Mouse (Mus musculus): ENCODE measurements around the gene Usp20.

The Usp20 gene

GRCm38 (mm10) chr2:30981790-30982513 is at the start of gene Usp20, which contains the start of gene BC005624:
Usp20 (plus strand) TSS chr2:30982279.
BC005624 (minus strand) TSS chr2:30982201.
- peak; percentile 100 for DNase-seq (ENCODE audit: low read depth, low spot score)

GRCm38 (mm10) chr2:30933032-30933431 is 49.0 kb upstream of the Usp20 start:
- no peak for DNase-seq (ENCODE audit: low read depth, low spot score)

GRCm38 (mm10) chr2:30933917-30934450 is 48.1 kb upstream of the Usp20 start:
- peak; percentile 90 for DNase-seq (ENCODE audit: low read depth, low spot score)

- DNase-seq (ENCODE audit: low read depth, low spot score), result peak; percentile 64
Observed at GRCm38 (mm10) chr2:30936808-30937207, 45.3 kb upstream of the Usp20 start.

GRCm38 (mm10) chr2:30937731-30938130 is 44.3 kb upstream of the Usp20 start:
- DNase-seq (ENCODE audit: low read depth, low spot score), result peak; percentile 80

- peak; percentile 98 for DNase-seq (ENCODE audit: low read depth, low spot score)
Observed at GRCm38 (mm10) chr2:30938574-30938991, 43.5 kb upstream of the Usp20 start.

- no peak for DNase-seq (ENCODE audit: low read depth, low spot score)
Observed at GRCm38 (mm10) chr2:30941586-30941985, 40.5 kb upstream of the Usp20 start.

- peak; percentile 50 for DNase-seq (ENCODE audit: low read depth, low spot score)
Observed at GRCm38 (mm10) chr2:30942116-30942515, 40.0 kb upstream of the Usp20 start.

GRCm38 (mm10) chr2:30942603-30943011 is 39.5 kb upstream of the Usp20 start:
- DNase-seq (ENCODE audit: low read depth, low spot score), result peak; percentile 98

GRCm38 (mm10) chr2:30952457-30952823 is 29.6 kb upstream of the Usp20 start:
- no peak for DNase-seq (ENCODE audit: low read depth, low spot score)

GRCm38 (mm10) chr2:30952824-30953490 is 29.1 kb upstream of the Usp20 start, which contains the start of gene Tor1b:
Tor1b (plus strand) TSS chr2:30952959.
- DNase-seq (ENCODE audit: low read depth, low spot score), result peak; percentile 98

GRCm38 (mm10) chr2:30954797-30955196 is 27.3 kb upstream of the Usp20 start:
- DNase-seq (ENCODE audit: low read depth, low spot score), result no peak

- DNase-seq (ENCODE audit: low read depth, low spot score), result no peak
Observed at GRCm38 (mm10) chr2:30957511-30957910, 24.6 kb upstream of the Usp20 start.

GRCm38 (mm10) chr2:30958726-30959125 is 23.4 kb upstream of the Usp20 start:
- DNase-seq (ENCODE audit: low read depth, low spot score), result no peak

GRCm38 (mm10) chr2:30959856-30960255 is 22.2 kb upstream of the Usp20 start:
- DNase-seq (ENCODE audit: low read depth, low spot score), result peak; percentile 39

GRCm38 (mm10) chr2:30962570-30963254 is 19.4 kb upstream of the Usp20 start:
- DNase-seq (ENCODE audit: low read depth, low spot score), result no peak

GRCm38 (mm10) chr2:30965627-30966026 is 16.5 kb upstream of the Usp20 start:
- DNase-seq (ENCODE audit: low read depth, low spot score), result no peak

- DNase-seq (ENCODE audit: low read depth, low spot score), result no peak
Observed at GRCm38 (mm10) chr2:30966826-30967225, 15.3 kb upstream of the Usp20 start.

- DNase-seq (ENCODE audit: low read depth, low spot score), result peak; percentile 94
Observed at GRCm38 (mm10) chr2:30967352-30968327, 14.4 kb upstream of the Usp20 start, which contains the start of gene Tor1a. Tor1a (minus strand) TSS chr2:30967933.

GRCm38 (mm10) chr2:30983024-30983423 is 945 bp downstream of the Usp20 start:
- DNase-seq (ENCODE audit: low read depth, low spot score), result no peak
